Mouse (Mus musculus) gastrocnemius, postnatal 4 days (tissue): ENCODE measurements around the gene Slc5a2. TPM values are rescaled to one million over a fixed set of nuclear protein-coding genes. Genes with fewer than 3 reads are reported as not detected.

Experiments
- DNase-seq, 2 experiments: peaks; one replicate each; pipeline ENCODE4 v3.0.0; 2021 to 2022; ENCODE audit warnings: low spot score in 2 of 2, mixed read lengths in 2 of 2
- long read RNA-seq, 2 experiments: library from polyadenylated mRNA; stranded (forward); transcript quantifications; one replicate each; pipeline ENCODE4 v2.0.0; 2021
- total RNA-seq, 2 experiments: library from RNA; stranded (reverse); gene quantifications; 2 replicates each; pipeline ENCODE4 v1.2.3; 2021

The Slc5a2 gene
- total RNA-seq = not detected
- long read RNA-seq, experiment 1 = 0 reads
- long read RNA-seq, experiment 2 = 0 reads

GRCm38 (mm10) chr7:128265411-128265810, at the start of gene Slc5a2:
TSS of gene Slc5a2 (plus strand) at chr7:128265657.
- no peak for DNase-seq

GRCm38 (mm10) chr7:128219952-128220351, 45.5 kb upstream of the Slc5a2 start:
- DNase-seq = no peak

- DNase-seq = no peak
Observed at GRCm38 (mm10) chr7:128220936-128221335, 44.5 kb upstream of the Slc5a2 start.

GRCm38 (mm10) chr7:128231741-128232140, 33.7 kb upstream of the Slc5a2 start:
- no peak for DNase-seq

- DNase-seq = no peak
Observed at GRCm38 (mm10) chr7:128234796-128235195, 30.7 kb upstream of the Slc5a2 start.

- DNase-seq = no peak
Observed at GRCm38 (mm10) chr7:128235481-128235880, 30.0 kb upstream of the Slc5a2 start.

GRCm38 (mm10) chr7:128236426-128236825, 29.0 kb upstream of the Slc5a2 start:
- no peak for DNase-seq

GRCm38 (mm10) chr7:128236856-128237592, 28.4 kb upstream of the Slc5a2 start, which contains the start of gene Armc5:
TSS of gene Armc5 (plus strand) at chr7:128237342.
- DNase-seq = peak; percentile 80 to 88

GRCm38 (mm10) chr7:128237593-128237926, 27.9 kb upstream of the Slc5a2 start:
- no peak for DNase-seq

- DNase-seq = peak; percentile 100
Observed at GRCm38 (mm10) chr7:128237927-128238778, 27.3 kb upstream of the Slc5a2 start, which contains the start of gene 9130023H24Rik. TSS of gene 9130023H24Rik (minus strand) at chr7:128238031.

GRCm38 (mm10) chr7:128238991-128239390, 26.5 kb upstream of the Slc5a2 start:
- no peak for DNase-seq

- no peak for DNase-seq
Observed at GRCm38 (mm10) chr7:128240131-128240784, 25.2 kb upstream of the Slc5a2 start.

GRCm38 (mm10) chr7:128242331-128242730, 23.1 kb upstream of the Slc5a2 start:
- DNase-seq = no peak

- no peak for DNase-seq
Observed at GRCm38 (mm10) chr7:128243921-128244320, 21.5 kb upstream of the Slc5a2 start.

- DNase-seq = no peak
Observed at GRCm38 (mm10) chr7:128244410-128245025, 20.9 kb upstream of the Slc5a2 start.

- DNase-seq = no peak
Observed at GRCm38 (mm10) chr7:128245547-128245946, 19.9 kb upstream of the Slc5a2 start.

GRCm38 (mm10) chr7:128246496-128247391, 18.7 kb upstream of the Slc5a2 start, which contains the start of gene Tgfb1i1:
TSS of gene Tgfb1i1 (plus strand) at chr7:128246812.
- DNase-seq = peak; percentile 54 to 73

GRCm38 (mm10) chr7:128247443-128247842, 18.0 kb upstream of the Slc5a2 start:
- DNase-seq = peak; percentile 71 to 90

- no peak for DNase-seq
Observed at GRCm38 (mm10) chr7:128248081-128249042, 17.1 kb upstream of the Slc5a2 start.
